Mouse (Mus musculus): ENCODE measurements around the gene Cltc.

GRCm38 (mm10) chr11:86655671-86656070 is 101.7 kb downstream of the Cltc start:
- TF ChIP-seq CTCF (IDR thresholded peaks at IDR 0.05; ENCODE audit: low read depth, low read length) (no peak), TAL1 (conservative IDR thresholded peaks at IDR 0.05; ENCODE audit: low read depth, low read length) (no peak), POLR2AphosphoS5 (IDR thresholded peaks at IDR 0.05; ENCODE audit: insufficient replicate concordance, low read depth, low read length) (no peak), GATA1 (IDR thresholded peaks at IDR 0.05; ENCODE audit: borderline replicate concordance, low read length) (no peak), GATA2 (IDR thresholded peaks at IDR 0.05; ENCODE audit: borderline replicate concordance, low read depth, low read length) (no peak)
